Mouse (Mus musculus) CD4-positive helper T cell, adult 2 months (primary cell): ENCODE measurements around the gene Btbd3.
"Not testable (repeated sequence)": the region's sequence is repeated elsewhere in the genome, so short reads cannot be mapped to it uniquely, and the experiment has no call there.

Experiments used
- DNase-seq: peaks from one replicate; pipeline ENCODE4 v3.0.0-alpha.2; 2012; ENCODE audit warnings: low read depth, missing footprints, low spot score

Gene Btbd3

DNA sequence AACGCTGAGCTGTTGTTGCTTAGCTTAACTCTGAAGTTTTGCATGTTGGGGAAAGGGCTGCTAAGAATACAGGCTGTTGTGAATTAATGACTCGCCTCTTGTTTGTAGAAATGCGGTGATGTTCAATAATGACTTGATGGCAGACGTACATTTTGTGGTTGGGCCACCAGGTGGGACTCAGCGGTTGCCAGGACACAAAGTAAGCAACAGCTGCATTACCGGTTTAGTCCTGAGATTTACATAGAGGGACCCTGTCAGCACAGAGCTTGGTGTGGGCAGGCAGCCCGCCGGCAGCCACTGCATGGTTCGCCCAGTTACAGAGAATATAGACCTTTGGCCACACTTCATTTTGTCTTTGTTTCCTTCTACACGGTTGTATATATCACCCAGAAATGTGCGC, 23.3 kb downstream of the Btbd3 start:
- DNase-seq: no peak

DNA sequence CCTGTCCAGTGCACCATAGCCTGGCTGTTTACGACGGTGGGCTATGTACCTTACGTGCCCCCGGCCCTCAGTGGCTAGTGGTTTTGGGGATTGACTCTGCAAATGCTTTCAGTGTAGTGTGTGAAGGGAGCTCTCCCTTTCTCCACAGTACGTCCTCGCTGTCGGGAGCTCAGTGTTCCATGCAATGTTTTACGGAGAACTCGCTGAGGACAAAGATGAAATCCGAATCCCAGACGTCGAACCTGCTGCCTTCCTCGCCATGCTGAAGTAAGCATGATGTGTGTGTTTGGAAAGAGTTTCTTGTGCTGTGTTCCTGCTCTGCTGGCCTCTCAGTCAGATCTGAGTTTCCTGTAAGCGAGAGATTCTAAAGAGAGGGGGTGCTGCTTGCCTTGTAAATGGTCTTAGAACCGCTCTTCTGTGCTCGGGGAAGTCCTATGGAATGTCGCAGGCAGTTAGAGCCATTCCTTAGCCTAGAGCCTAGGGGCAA, 23.9 kb downstream of the Btbd3 start:
- DNase-seq: no peak

DNA sequence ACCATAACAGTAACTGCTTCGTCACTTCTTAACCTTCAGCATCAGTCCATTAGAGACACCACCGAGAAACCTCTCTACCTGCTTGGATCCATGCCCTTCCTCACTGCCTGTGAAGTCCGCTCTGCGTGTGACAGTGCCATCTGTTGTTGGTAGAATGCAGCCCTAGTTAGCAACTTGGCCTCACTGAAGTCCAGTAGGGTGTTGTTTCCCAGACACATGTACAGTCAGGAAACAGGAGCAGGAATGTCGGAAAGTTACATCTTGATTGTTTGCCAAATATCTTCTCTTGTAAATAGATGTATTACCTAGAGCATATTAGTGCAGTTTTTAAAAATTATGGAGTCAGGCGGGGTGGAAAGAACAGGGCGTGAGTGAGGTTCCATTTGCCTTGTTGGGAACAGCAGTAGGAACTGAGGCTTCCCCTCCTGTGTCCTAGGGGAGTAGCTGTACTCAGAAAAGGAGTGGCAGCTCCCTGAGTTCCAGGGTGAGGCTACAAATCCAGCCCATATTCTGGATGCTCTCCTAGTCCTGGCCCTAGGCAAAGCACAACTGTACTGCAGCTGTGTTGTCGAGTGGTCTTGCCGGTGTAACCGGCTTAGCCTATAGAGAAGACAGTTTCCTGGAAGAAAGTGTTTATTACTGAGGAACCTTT, 25.3 kb downstream of the Btbd3 start:
- no peak for DNase-seq

DNA sequence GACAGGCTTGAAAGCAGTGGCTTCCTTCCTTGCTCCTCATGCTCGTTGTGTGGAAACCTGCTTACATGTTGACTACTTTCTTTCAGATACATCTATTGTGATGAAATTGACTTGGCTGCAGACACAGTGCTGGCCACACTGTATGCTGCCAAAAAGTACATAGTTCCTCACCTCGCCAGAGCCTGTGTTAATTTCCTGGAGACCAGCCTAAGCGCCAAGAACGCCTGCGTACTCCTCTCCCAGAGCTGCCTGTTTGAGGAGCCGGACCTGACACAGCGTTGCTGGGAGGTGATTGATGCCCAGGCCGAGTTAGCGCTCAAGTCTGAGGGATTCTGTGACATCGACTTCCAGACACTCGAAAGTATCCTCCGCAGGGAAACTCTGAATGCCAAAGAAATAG, 27.0 kb downstream of the Btbd3 start:
- DNase-seq: no peak

DNA sequence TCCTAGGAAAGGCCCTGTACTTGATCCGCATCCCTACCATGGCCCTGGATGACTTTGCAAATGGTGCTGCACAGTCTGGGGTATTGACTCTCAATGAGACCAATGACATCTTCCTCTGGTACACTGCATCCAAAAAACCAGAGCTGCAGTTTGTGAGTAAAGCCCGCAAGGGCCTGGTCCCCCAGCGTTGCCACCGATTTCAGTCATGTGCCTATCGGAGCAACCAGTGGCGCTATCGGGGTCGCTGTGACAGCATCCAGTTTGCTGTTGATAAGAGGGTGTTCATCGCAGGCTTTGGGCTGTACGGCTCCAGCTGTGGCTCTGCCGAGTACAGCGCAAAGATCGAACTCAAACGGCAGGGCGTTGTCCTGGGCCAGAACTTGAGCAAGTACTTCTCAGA, 27.5 kb downstream of the Btbd3 start:
- DNase-seq: no peak

DNA sequence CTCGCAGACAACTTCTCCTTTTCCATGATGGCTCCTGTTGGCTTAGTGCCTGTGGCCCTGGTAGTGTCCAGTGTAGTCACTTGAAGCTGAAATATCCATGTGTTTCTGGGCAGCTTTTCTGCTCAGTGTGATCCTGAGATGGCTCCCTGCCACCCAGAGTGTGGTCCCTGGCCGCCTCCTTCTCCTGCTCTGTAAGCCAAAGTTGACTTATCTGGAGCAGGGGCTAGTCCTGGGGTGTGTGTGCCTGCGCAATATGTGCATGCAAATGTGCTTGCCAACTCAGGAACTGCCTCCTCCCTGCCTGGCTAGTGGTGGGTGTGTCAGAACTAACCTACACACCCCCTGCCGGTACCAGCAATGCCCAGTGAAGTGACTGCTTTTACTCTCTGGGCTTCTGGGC, 29.4 kb downstream of the Btbd3 start:
- no peak for DNase-seq

DNA sequence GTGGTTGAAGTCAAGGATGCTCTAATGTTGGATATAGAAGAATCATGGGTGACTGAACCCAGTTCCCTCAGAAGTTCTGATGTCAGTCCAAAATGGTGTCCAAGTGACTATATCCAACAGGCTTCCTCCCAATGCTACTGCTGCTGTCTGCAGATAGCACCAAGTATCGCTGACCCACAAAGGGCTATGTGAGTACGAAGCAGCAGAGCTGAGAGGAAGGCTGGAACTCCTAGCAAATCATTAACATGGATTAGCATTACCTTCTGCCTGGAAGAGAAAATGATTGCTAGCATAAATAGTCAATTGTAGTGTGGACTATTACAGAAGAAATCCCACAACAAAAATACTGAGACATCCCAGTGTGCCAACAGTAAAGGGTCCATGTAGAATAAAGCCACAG, 33.8 kb downstream of the Btbd3 start:
- DNase-seq: no peak

DNA sequence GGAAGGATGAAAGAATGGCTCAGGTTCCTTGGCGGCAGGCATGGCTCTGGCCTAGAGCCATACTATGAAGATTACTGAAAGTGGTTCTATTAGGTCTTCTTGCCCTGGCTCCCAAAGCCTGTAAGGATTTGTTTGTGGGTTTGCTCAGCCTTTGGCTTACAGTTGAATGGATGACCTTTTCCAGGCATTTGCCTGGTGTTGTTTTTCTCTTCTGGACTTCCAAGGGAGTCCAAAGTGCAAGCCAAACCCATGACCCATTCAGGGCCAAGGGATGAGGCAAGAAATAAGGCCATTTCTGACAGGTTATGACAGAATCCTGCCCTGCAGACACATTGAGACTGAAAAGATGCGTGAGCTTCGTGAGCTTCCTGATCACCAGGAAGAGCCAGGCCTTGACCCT, 37.9 kb downstream of the Btbd3 start:
- no peak for DNase-seq

DNA sequence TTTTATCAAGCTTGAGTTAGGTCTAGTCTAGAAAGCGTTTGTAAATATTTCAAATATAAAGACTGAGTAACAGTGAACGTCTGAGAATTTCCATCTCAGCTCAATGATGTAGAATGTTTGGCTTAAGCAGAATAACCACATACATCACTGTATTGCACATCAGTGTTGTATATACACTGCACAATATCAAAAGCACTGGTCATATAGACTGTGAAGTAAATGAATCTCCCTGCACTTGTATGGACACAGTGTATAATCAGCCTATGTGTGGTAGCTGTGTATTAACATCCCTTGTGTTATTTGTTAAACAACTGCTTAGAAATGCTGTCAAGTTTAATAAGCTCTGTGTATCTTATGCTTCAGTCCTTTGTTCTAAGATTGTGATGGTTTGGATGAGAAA, 49.9 kb downstream of the Btbd3 start:
- DNase-seq: no peak

DNA sequence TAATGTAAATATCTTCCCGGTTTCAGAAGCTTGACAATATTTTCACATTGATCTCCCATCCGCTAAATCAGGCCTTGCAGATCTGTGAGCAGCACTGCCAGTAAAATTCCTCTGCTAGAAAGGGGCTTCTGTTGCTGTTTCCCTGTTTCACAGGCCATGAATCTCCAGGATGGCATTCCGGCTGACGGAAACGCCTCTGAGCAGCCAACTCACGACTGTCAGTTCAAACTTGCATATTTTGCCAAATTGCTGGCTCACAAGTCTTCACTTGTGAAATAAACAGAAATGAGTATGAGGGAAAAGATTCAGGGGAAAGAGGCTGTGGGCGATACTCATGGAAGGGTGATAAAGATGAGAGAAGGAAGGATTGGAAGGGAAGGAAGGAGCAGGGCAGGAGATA, 59.3 kb downstream of the Btbd3 start:
- DNase-seq: no peak

DNA sequence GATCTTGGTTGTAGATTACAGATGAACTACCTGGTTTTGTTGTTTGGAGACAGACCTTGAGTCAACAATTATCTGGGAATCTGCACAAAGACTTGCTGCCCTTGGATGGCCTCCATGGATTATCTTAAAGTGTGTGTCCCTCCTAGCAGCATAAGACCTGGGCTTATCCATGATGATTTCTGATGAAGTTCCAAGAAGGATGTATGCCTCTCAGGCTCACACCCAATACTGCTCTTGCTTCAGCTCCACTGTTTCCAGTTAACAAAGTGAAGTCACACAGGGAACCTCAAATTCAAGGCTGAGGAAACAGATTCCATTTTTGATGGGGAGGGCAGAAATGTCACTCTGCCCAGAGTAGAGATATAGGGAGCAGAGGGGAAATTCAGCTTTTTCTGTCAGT, 64.0 kb downstream of the Btbd3 start:
- no peak for DNase-seq

DNA sequence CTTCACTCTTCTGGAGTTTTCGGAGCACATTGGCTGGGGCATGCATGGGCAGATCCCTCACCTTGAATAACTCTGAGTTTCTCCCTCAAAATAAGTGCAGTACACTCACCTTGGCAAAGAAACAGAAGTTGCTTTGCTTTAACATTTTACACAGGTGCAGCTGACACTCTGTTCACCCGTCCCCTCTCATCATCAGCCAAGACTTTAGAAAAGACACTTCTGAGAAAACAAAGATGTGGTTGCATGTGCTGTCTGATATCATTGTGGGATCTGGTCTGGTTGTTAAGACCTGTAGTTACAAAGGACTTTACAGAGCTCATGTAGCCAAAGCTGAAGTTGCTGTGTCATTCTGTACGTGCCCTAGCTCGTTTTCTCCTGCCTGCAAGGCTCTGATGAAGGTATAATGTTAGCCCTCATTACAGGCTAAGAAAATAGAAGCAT, 64.7 kb downstream of the Btbd3 start:
- no peak for DNase-seq

DNA sequence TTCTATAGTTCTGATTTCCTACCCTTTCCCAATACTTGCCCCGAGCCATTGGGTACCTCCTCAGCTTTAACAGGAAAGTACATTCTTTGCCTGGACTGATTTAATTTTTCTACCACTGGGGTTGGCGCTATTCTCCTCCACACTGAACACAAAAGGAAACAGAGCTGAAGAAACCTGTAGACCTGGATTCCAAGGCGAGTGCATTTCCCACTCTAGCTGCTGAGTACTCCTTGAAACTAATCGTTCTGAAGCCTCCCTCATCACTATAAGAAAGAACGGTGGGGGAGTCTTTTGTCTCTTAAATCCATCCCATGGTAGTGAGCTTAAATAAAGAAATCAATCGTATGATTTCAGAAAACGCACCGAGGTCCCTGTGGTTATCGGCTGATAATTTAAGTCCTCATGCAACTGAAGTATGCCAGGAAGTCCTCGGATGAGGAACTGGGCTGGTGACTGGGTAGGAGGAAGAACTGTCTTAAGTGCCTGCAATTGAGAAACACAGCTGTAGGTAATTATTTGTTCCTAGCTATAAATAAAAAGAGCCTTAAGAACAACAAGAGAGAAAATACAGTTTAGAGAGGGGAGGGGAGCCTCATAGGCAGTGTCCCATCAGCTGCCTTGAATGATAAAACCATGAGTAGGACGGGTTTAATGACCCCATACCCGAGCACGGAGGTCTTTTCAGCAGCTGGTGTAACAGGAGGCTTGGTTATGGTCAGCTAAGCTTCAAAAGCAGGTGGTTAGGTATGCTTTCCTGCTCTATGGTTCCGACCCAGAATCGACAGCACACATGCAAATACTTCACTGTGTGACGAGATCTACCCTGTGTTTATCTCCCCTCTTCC, 66.1 kb downstream of the Btbd3 start:
- no peak for DNase-seq

DNA sequence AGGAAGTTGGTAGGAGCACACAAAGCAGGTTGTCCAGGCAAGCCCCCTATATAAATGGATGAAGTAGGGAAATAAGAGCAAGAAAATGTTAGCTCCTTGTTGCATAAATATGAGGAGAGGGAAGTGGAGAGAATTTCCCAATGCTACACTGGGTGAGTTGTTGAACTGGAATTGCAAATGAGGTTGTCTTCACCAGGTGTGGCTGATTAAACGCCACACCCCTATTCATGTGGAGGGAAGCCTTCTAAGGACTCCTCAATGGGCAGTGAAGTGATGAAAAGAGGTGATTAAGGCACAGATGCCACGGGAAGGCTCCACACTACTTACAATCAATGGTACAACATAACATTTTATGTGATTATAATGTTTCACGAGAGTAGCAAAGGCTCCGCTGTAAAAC, 70.0 kb downstream of the Btbd3 start:
- DNase-seq: no peak

DNA sequence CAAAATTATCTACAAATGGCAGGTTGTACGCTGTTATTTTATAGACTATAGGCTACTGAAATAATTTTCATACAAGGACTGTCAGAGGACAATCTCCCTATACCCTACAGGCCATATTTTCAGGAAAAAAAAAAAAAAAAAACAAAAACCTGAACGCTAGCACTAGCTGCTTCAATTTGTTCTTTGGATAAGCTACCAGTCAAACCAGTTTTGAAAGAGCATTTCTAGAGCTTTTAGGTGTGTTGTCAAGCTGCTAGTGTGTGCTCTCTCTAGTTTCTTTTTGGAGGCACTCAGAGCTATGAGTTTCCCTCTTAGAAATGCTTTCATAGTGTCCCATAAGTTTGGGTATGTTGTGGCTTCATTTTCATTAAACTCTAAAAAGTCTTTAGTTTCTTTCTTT, 77.8 kb downstream of the Btbd3 start:
- DNase-seq: not testable (repeated sequence)

DNA sequence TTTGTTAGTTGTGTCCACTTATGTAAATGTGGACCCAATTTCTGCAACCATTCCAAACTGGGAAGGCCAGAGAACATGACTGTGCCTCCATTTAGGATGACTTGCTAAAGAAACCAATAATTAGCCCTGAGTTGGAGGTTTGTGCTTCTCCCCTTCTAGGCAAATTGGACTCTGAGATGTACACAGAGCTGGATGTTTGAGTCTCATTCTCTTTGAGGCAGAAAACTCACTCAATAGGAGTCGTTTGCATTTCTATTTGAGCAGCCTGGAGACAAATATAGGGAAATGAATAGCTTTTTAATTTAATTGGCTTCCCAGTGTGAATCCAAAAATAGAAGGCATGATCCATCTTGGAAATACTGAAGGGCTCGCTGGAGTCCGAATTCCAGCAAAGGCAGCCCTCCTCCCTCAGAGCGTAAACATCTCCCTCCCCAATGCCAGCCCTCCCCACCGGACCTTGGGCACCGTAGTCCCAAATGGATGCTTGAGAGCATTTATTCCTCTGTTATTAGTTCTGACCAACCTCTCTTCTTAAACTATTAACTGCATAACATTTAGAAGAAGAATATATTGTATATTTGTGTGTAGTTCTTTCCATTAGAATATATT, 81.6 kb downstream of the Btbd3 start:
- DNase-seq: no peak

DNA sequence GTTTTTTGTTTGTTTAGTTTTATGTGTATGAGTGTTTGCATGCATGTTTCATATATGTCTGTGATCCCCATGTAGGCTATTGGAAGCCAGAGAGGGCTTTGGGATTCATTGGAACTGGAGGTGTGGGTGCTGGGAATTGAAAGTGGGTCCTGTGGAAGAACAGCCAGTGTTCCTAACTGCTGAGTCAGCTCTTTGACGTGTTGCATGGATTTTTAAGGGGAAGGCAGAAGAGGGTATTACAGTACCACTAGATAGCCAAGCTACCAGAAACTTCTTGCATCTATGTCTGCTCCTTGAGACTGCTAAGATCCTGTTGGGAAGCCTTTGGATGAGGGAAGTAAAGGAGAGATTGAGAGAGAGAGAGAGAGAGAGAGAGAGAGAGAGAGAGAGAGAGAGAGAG, 82.2 kb downstream of the Btbd3 start:
- no peak for DNase-seq

DNA sequence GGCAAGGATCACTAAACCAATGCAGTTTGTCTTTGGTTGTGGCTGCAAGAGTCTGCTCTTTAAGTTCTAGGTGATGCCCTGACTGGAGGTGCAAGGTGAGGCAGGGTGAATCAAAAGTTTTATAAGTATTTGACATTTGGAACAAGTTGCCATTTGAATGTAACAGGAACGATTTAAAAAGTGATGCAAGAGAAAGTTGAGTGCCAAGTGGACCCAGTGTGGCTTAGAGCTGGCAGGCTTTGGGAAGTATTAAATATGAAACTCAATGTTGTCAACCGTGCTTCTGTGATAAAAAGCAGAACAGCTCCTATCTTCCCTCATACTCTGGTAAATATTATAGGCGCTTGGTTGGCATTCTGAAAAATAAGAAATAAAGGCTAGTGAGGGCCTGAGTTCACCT, 99.0 kb downstream of the Btbd3 start:
- DNase-seq: no peak

DNA sequence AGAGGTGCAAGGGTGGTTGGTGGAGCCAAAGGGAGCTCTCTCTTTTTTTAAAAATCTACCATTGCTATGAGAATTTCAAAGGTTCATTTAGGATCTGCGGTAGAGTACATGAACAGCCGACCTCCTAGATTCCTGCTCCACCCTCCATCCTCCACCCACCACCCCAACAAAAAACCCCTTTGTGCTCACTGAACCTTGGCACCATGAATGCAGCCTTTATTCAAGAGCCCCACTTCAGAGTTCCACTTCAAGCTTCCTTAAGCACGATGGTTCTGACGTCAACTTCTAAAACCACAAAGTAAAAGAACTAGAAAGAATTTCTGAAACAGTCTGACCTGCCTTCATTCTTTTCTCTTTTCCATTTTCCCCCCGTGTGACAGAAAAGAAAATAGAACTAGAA, 106.1 kb downstream of the Btbd3 start:
- DNase-seq: no peak

DNA sequence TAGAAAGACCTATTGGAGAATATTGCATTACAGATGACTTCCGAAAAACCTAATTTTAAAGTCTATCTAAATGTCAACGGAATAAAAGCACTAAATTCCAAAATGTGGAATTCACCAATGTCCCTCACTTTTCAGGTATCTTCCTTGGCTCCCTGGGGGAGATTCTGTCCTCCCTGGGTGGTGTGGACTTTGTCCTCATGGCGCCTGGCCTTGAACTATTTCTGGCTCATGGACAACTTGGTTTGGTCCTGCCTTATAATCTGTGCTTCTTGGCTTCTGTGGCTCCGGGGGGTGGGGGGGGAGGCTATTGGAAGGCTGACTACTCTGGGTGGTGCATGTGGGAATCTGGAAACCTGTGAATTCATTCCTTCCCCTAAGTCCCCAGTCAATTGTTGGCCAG, 109.0 kb downstream of the Btbd3 start:
- no peak for DNase-seq

DNA sequence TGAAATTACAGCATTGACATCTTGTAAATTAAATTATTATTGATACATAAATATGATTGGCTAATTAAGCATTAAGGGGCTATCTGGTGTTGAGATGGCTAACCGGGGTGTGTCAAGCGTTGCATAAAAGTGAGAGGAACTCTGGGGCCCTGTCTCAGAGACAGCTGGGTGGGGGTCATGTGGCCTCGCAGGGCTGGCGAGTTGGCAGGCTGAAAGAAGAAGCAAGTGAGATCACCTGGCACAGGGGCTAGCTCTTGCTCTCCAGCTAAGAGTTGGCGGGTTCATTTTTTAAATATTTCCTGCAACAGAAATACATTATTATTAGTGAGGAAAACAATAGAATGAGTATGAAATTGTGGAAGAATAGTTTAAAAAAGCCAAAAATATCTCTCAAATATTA, 118.2 kb downstream of the Btbd3 start:
- no peak for DNase-seq

DNA sequence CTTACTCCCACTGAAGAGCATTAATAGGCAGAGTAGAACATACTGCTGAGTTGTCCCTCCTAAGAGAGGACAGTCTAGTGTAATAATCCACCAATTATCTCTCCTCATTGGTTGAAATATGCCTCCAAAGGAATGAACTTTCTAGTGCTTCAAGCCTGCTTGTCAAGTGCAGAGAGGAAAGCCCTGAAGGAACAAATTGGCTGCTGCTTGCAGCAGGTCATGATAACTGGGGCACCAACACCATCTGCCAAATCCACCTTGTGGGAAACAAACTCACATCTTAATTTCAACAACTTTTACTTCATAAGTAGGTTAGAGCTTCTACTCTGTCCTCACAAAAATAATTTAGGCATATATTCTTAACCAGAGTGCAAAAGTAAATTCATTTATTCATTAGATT, 122.5 kb downstream of the Btbd3 start:
- DNase-seq: no peak

DNA sequence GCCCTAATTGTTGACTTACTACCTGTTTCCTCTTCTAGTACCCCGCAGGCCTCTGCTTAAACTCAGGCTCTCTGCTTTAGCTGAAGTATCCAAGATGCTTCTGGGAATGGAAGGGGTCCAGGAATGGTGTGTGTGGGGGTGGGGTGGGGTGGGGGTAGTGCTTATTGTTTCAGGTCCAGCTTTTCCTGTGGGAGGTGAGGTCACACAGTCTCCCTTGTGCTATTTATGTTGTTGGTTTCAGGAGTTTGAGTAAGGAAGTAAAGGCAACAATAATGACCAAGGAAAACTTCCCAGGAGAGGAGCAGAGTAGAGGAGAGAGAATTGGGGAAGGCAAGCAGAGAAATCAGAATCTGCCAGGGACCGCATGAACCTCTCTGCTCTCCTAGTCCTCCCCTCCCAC, 128.4 kb downstream of the Btbd3 start:
- DNase-seq: no peak
